Mouse (Mus musculus) CD4-positive helper T cell, adult 2 months (primary cell): ENCODE results near the gene Gm5800.
"Not testable (repeated sequence)": the region's sequence is repeated elsewhere in the genome, so short reads cannot be mapped to it uniquely, and the experiment has no call there.

Experiments used
- DNase-seq: peaks from one replicate; pipeline ENCODE4 v3.0.0-alpha.2; 2012; ENCODE audit warnings: low read depth, missing footprints, low spot score

Gene Gm5800

DNA sequence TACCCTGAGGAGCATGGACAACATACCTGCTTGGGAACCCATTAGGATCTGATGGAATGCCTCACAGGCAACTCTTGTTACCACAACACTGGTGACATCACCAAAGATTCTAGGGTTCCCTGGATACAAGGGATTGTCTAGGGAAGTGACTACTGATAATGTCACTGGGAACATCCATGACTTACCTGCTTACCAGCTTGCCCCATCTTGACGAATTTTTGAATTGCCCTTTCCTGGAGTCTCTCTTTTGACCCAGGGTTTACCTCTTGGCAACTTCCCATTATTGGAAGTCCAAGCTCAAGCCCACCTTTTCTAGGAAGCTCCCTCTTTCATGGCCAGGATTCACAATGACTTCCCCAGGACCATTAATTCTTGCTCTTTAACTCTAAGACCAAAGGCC lies at the start of gene Gm5800:
Gene Gm5800 (minus strand): TSS at position 101 of the 400 bp plus-strand sequence.
- DNase-seq = no peak

DNA sequence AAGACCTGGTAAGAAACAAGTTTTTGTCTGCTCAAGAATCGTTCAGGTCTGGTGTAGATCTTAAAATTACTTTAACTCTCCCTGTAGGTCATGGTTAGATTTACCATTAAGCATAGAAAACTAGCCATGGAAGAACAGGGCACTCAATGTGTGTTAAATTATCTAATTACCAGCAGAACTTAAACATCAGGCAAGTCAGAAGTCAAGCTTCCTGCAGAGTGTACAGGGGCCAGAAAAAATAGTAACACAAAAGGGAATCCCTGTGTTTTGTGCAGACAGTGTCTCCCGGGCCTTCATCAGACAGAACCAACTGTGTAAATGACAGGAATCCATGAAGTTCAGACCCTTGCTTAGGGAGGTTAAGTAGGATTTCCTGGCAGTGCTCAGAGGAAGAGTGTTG lies 39.0 kb upstream of the Gm5800 start:
- DNase-seq = no peak

DNA sequence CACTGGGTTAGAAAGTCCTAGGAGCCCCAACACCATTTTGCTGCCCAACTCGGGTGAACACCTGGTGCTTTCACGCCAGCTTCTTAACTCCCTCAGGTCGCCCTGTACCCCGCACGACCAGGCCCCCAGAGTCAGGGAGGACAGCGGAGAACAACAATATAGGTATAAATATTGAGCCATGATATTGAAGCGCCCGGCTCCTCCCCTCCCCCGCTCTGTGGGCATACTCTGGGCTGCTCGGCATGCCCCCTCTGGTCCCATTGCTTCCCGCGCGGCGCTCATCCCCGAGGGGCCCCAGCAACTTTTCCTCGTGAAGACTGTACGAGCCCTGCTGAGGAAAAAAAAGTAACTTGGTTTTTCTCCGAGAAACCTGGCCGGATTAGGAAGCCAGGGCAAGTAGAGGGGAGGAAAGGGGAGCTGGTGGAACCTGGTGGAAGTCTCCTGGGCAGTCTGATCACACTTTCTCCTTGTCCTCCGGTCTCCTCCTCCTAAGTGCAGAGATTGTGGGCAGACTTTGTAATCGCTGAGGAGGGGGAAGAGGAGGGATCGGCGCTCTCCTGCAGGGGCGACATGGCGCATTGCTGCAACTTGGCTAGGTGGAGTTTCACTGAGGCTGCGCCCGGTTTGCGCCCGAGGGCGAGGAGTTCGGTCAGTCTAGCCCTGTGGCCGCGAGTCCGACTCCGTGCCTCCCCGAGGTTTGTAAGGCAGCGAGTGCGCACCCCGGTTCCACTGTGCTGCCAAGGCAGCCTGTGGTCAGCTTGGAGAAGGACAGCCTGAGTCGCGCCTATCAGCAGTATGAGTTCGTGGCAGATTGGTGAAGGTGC lies 23.6 kb upstream of the Gm5800 start:
- DNase-seq = no peak

DNA sequence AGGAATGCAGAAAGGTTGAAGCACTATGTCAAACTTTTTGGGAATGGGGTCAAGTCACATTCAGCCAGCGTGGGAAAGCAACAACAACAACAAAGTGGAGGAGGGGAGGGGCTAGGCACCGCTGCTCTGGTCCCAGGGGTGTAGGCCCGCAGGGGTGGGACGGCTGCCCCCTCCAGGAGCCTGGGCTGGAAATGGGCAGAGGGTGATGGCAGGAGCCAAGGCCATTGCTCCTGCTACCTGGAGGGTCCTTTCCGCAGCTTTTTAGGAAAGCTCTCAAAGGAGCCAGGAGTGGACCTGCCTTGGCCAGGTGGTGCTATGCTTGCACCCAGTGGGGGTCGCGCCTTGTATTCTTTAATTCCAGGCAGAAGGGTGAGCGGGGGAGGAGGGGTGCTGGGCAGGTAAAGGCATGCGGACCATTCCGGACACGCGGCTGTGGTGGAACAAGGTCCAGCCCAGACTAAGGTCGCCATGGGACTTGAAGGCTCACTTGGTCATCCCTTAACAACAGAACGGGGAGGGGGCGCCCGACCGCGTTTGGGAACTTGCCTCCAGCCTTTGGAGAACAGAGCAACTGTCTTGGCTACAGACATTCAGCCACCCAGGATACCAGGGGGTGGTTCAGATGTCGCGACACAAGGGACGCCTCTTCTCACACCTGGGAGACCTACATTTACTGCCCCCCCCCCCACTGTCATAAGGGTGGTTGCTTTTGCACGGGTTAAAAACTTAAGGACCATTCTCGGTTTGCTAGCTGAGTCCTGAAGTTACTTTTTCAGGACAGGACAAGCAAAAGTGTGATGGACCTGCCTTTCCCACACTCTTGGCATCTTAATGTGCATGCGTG lies 22.4 kb upstream of the Gm5800 start:
- DNase-seq = no peak

DNA sequence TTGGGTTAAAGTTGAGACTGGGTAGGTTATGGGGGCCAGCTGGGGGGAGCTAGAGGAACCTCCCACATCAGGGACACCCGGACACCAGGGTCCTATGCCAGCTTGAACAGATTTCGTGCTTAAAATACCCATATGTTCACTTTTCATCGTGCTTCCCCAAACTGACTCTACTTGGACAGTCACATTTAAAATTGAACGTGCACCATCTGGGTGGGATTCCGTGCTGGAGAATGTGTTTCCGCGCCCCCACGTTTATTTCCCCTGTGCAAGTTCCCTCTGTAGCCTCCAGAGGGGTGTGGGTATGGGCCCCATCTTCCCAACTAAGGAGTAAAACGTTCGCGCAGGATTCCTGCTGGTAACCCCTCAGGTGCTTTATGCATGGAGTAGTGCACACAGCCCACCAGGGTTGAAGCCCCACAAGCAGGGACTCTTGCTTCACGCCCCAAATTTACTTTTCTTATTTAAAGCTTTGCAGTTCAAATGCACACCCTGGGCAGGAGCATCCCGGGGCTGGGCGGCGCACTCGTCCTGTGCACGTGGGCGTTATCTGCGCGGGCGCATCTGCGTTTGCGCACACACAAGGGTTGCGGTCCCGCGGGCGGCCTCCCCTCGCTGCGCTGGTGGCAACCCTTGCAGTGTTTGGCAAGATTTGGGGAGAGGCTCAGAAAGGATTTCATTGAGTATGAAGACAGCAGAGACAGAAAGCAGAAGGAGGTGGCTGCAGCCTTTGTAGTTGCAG lies 21.6 kb upstream of the Gm5800 start:
- DNase-seq = no peak

DNA sequence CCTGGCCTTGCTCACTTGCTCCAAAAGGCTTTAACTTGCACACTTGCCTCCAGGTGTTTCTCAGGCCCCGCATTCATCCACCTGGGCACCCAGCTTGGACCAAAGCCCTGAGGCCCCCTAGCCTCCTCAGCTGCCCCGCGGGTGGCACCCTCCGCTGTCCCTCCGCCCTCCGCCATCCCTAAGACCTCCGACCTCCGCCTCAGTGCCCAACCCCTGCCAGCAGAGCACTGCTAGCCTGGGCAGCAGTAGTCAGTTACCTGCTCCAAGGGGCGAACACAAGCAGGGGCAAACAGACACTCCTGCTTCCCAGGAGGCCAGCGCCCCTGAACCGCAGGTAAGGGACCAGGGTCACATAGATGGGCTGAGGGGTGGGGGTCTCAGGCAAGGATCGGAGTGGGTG lies 21.0 kb upstream of the Gm5800 start:
- DNase-seq = no peak

DNA sequence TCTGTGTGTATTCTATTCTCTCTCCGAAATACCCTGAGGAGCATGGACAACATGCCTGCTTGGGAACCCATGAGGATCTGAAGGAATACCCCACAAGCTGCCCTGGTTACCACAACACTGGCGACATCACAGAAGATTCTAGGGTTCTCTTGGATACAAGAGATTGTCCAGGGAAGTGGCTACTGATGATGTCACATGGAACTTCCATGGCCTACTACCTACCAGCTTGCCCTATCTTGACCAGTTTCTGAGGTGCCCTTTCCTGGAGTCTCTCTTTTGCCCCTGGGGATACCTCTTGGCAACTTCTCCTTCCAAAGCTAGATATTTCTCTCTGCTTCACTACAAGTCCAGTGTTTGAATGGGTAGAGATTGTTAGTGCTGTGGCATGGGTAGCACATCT lies 21.6 kb downstream of the Gm5800 start, which contains the start of gene Gm17079:
Gene Gm17079 (minus strand): TSS at position 101 of the 400 bp plus-strand sequence.
- DNase-seq = not testable (repeated sequence)

DNA sequence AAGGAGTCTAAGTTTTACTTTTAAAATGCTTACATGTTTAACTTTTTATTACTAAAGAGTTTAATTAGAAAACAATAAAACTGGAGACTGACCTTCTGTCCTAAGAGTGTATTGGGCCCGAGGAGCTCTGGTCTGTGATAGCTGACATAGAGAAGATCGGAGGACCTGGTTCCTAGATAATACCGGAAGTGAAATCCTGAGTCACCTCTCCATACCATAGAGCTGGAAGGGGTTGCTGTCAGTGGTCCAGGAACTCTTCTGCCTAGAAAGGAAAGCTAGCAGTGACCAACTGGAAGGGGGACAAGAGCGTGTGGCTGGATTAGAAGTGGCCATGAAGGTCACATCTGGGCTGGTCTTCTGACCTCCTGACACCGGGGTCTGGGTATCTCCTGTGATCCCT lies 39.7 kb downstream of the Gm5800 start:
- no peak for DNase-seq
